Mouse (Mus musculus) heart, postnatal 10 days (tissue): ENCODE results near the gene Olfr613. TPM values are rescaled to one million over a fixed set of nuclear protein-coding genes. Genes with fewer than 3 reads are reported as not detected.
"Not testable (repeated sequence)": the region's sequence is repeated elsewhere in the genome, so short reads cannot be mapped to it uniquely, and the experiment has no call there.

Experiments used
- DNase-seq, 2 experiments: peaks; one replicate each; pipeline ENCODE4 v3.0.0; 2021
- intact Hi-C: fragments of 180-260 bp; cut with DNase I; formaldehyde crosslinking; loops from one replicate; pipeline ENCODE4 v1.15.1; 2025
- microRNA-seq, 2 experiments: library from miRNA; unstranded; fragments of <30 nt; microRNA quantifications; one replicate each; pipeline ENCODE4 v1.2.0; 2022
- total RNA-seq, 2 experiments: library from RNA; stranded (reverse); gene quantifications; 2 replicates each; pipeline ENCODE4 v1.2.3; 2021

The Olfr613 gene
- not detected for total RNA-seq

DNA sequence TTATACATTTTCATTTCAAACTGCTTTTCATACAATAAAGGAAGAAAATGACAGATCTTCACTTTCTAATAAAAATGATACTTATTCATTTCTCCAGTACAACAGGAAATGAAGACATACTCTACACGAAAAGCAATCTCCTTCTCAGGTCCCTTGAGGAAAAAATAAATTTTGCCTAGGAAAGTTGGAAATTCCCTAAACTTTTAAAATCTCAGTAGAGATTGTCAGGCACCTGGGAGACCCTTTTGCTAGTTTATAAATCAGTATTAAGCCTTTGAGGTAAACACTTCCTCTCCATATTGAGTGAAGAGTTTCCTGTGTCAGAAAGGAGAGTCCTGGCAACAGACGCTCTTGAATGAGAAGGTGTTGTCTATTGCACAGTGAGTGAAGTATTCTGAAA lies at the start of gene Olfr613:
TSS of gene Olfr613 (plus strand) at position 301 of the 400 bp plus-strand sequence.
- intact Hi-C loops, result no loop called here
- no peak for DNase-seq

DNA sequence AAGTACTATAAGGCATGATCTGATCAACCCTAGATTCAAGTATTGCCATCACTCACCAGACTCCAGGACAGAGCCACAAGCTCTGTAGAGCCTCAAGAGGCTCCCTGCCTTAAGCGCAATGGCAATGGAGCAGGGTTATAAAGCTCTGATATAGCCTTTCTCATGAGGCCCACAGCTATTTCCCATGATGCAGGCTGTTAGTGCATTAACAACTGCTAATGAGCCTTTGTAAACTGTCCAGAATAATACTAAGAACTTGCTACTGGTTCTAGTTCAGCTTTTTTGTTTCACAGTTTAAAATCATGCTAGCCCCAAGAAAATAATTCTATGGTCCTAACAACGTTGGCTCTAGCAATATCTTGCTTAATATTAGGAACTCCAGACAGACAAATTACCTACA lies 35.9 kb upstream of the Olfr613 start, which contains the start of gene Olfr610:
TSS of gene Olfr610 (minus strand) at position 101 of the 400 bp plus-strand sequence.
- intact Hi-C loops, result no loop called here
- no peak for DNase-seq

DNA sequence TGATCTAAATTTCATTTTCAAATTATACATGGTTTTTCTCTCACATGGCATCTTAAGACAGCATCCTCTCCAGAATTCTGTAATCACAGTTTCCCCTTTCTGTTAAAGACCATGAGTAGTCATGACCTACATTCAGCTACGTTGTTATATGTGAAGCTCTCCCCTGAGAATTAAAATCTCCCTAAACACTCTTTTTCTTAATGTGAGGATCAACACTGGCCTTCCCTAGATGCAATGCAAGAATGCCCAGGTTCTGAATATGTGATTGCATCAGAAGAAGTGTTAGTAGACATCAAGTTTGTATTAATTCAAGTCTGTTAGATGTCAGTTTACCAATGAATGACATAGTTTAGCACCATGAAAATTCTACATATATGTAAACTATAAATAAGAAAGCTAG lies 27.1 kb upstream of the Olfr613 start, which contains the start of gene Olfr611:
TSS of gene Olfr611 (minus strand) at position 101 of the 400 bp plus-strand sequence.
- intact Hi-C loops, DNase-seq: not testable (repeated sequence)

- DNase-seq, intact Hi-C loops: not testable (repeated sequence)
Measured at GRCm38 (mm10) chr7:103542617-103543016, 5.3 kb upstream of the Olfr613 start, which contains the start of gene Olfr612. Gene Olfr612, minus strand, starts transcription at chr7:103542717.

- DNase-seq, result no peak
- intact Hi-C loops, result no loop called here
Measured at GRCm38 (mm10) chr7:103555779-103556178, 7.9 kb downstream of the Olfr613 start, which contains the start of gene Olfr615. Gene Olfr615, plus strand, starts transcription at chr7:103556079.

GRCm38 (mm10) chr7:103569043-103569442 lies 21.2 kb downstream of the Olfr613 start, which contains the start of gene Olfr616:
Gene Olfr616, minus strand, starts transcription at chr7:103569143.
- DNase-seq, result no peak
- intact Hi-C loops, result loop anchor here (10.0 kb wide), 1 partner anchor 74 kb away; the partner anchor contains the start of gene Olfr609

DNA sequence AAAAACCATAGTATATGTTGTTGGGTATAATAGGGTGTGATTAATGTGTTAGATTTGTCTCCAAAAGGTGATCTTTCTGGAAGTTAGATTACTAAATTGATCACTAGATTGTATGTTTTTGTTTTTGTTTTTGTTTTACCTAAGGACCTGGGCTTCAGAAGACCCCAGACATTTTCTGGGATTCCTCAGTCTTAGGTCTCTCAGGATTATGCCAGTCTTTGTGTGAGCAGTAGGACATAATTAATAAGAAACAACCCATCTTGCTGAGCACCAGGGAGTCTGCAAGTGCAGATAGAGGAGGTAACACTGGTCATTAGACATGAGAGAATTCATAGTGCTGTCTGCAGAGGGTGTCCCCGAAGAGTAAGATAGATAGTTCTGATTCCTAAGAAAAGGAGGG lies 24.9 kb downstream of the Olfr613 start, which contains the start of gene Olfr617:
TSS of gene Olfr617 (plus strand) at position 301 of the 400 bp plus-strand sequence.
- no peak for DNase-seq
- intact Hi-C loops, result no loop called here

- DNase-seq, result no peak
- intact Hi-C loops, result no loop called here
Measured at GRCm38 (mm10) chr7:103589803-103590202, 41.9 kb downstream of the Olfr613 start, which contains the start of gene Olfr618. Gene Olfr618, plus strand, starts transcription at chr7:103590103.

DNA sequence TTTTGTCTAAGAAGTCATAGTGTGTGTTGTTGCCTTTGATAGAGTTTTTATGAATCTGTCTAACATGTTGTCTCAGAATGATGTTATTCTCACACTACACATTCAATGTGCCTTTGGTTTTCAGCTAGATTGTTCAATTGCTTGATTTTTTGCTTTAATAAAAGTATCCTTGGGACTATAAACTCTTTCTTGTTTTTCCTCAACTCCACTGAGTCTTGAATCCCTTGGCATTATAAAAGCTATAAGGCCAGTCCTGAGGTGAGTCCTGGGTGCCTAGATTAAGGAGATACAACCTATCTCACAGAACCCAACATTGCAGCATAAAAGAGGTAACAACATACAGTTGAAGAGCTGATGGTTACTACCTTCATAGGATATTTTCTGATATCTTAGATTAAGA lies 52.4 kb downstream of the Olfr613 start, which contains the start of gene Olfr619:
TSS of gene Olfr619 (plus strand) at position 301 of the 400 bp plus-strand sequence.
- intact Hi-C loops, result no loop called here
- DNase-seq, result no peak

Small RNA genes within 50 kb of the gene (microRNA-seq; reads per million reads assigned to microRNA genes)
- gene Gm26506, result 0 reads per million in 2 experiments

Other genes starting within 250 kb of the Olfr613 start
- not detected for gene Olfr596, start 242.4 kb upstream of the Olfr613 start, total RNA-seq
- not detected for gene Olfr597, start 231.8 kb upstream of the Olfr613 start, total RNA-seq
- gene Olfr598, start 224.5 kb upstream of the Olfr613 start, total RNA-seq, result not detected
- gene Olfr599, start 212.2 kb upstream of the Olfr613 start, total RNA-seq, result not detected
- gene Olfr600, start 198.4 kb upstream of the Olfr613 start, total RNA-seq, result not detected
- not detected for gene Olfr601, start 185.4 kb upstream of the Olfr613 start, total RNA-seq
- not detected for gene Olfr603, start 161.9 kb upstream of the Olfr613 start, total RNA-seq
- not detected for gene Usp17lc, start 133.0 kb upstream of the Olfr613 start, total RNA-seq
- gene Olfr605, start 102.6 kb upstream of the Olfr613 start, total RNA-seq, result not detected
- not detected for gene Olfr606, start 99.0 kb upstream of the Olfr613 start, total RNA-seq
- gene Olfr607, start 83.9 kb upstream of the Olfr613 start, total RNA-seq, result not detected
- gene Olfr608, start 78.2 kb upstream of the Olfr613 start, total RNA-seq, result under 1 TPM; 0.17 to 0.62 TPM
- not detected for gene Olfr609, start 50.0 kb upstream of the Olfr613 start, total RNA-seq
- not detected for gene Olfr610, start 36.0 kb upstream of the Olfr613 start, total RNA-seq
- not detected for gene Olfr611, start 27.2 kb upstream of the Olfr613 start, total RNA-seq
- not detected for gene Olfr612, start 5.4 kb upstream of the Olfr613 start, total RNA-seq
- gene Olfr615, start 8.0 kb downstream of the Olfr613 start, total RNA-seq, result not detected
- not detected for gene Olfr616, start 21.1 kb downstream of the Olfr613 start, total RNA-seq
- gene Olfr617, start 25.0 kb downstream of the Olfr613 start, total RNA-seq, result not detected
- gene Olfr618, start 42.0 kb downstream of the Olfr613 start, total RNA-seq, result not detected
- gene Olfr619, start 52.5 kb downstream of the Olfr613 start, total RNA-seq, result not detected
- gene Olfr620, start 64.5 kb downstream of the Olfr613 start, total RNA-seq, result not detected
- not detected for gene Olfr622, start 94.6 kb downstream of the Olfr613 start, total RNA-seq
- not detected for gene Olfr623, start 115.6 kb downstream of the Olfr613 start, total RNA-seq
- not detected for gene Olfr624, start 123.1 kb downstream of the Olfr613 start, total RNA-seq
- gene Olfr625-ps1, start 134.6 kb downstream of the Olfr613 start, total RNA-seq, result not detected
- not detected for gene Olfr243, start 166.6 kb downstream of the Olfr613 start, total RNA-seq
- not detected for gene Olfr628, start 182.3 kb downstream of the Olfr613 start, total RNA-seq
- gene Olfr629, start 196.9 kb downstream of the Olfr613 start, total RNA-seq, result not detected
- not detected for gene Olfr630, start 209.3 kb downstream of the Olfr613 start, total RNA-seq
- gene Olfr69, start 223.5 kb downstream of the Olfr613 start, total RNA-seq, result not detected
- gene Olfr68, start 231.6 kb downstream of the Olfr613 start, total RNA-seq, result not detected
- gene Olfr67, start 243.7 kb downstream of the Olfr613 start, total RNA-seq, result not detected